Mouse (Mus musculus): ENCODE results near the gene Gtpbp3. TPM values are rescaled to one million over a fixed set of nuclear protein-coding genes. Genes with fewer than 3 reads are reported as not detected.

The Gtpbp3 gene
- total RNA-seq, 1 experiment from 2014 or later = 28.7 TPM

DNA sequence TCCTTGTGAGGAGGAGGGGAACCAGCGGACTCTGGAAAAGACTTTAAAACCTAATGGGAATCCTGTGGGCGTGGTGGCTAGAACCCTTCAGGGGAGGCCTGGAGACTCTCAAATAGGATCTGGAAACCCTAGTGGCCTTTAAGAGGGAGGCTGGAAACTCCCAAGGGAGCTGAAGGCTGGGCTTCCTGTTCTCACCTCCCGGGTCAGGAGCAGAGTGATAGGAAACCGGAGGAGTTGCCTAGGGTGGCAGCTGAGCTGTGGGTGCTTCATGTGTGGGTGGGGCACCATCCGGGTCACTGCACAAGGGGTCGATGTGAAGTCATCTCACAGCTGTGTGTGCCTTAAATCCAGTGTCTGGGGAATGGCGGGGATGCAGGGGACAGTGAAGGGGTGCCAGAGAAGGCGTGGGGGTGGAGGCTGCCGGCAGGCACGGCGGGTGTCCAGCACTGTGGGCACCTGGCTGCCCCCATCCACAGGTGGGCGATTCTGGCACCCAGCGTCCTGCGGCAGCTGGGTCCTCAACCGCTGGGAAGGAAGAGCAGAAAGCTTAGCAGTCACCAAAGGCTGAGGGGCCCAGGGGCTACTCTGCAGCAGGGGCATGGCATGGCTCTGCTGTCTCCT, 10.1 kb downstream of the Gtpbp3 start:
- peak; percentile 43 for DNase-seq

DNA sequence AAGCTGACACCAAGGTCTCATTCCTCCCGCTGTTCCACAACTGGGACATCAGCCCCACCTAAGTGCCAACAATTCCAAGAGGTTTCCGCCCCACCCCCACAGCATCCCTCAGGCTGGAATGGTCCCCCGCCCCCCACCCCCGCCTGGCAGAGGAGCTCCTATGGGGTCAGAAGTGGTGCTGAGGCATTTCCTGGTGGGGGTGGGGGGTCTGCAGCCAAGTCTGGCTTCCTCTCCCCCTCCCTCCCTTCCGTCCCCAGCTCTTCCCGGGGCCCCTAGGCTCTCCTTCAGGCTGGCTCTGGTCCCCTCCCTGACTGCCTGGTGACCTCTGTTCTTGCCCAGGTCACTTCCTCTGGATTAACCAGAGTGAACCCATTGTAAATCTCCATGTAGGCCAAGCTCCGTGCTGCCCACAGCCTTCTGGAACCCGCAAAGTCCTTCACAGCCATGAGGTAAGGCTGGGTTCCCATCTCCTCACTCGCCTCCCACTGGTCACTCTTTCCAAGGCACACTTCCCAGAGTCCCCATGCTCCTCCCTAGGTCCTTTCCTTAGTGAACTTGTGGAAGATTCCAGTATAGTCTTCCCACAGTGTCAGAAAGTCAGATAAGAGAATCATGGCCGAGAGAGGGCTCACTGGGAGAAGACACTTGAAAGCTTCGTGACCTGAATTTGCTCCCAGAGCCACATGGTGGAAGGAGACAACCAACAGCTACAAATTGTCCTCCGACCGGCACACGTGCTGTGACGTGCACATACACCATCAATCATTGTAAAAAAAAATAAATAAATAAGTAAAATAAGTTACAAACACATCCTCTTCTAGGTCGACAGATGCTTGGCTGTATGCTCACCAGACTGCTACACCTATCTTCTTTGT, 11.2 kb downstream of the Gtpbp3 start:
- DNase-seq = peak; percentile 38

DNA sequence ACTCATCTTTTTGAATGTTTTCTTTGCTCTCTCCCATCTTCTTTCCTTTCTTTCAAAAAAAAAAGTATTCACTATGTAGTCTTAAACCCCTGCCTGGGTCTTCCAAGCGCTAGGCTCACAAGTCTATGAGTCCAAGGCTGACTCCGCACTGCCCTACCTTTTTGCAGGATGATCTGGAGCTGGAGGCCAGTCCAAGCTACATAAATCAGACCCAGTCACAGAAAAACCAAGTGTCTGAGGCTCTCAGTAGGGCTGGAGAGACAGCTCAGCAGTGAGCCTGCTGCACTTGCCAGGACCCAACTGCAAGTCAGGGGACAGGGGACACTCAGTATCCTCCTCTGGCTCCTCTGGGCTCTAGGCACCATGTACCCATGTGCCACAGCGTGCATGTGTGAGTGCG, 16.4 kb downstream of the Gtpbp3 start:
- DNase-seq = no peak

DNA sequence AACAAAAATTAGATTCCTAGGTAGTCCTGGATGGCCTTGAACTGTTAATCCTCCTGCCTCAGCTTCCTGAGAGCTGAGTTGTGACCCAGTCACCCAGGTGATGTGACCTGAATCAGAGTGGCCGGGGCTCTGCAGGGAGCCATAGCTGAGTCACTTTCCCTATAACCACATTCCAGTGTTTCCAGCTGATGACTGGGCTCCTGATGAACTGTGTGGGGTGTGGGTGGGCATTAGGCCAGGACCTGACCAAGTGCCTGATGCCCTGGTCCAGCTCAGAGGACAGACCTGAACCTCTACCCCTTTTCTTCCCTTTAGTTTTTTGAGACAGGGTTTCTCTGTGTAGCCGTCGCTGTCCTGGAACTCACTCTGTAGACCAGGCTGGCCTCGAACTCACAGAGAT, 17.4 kb downstream of the Gtpbp3 start:
- no peak for DNase-seq

DNA sequence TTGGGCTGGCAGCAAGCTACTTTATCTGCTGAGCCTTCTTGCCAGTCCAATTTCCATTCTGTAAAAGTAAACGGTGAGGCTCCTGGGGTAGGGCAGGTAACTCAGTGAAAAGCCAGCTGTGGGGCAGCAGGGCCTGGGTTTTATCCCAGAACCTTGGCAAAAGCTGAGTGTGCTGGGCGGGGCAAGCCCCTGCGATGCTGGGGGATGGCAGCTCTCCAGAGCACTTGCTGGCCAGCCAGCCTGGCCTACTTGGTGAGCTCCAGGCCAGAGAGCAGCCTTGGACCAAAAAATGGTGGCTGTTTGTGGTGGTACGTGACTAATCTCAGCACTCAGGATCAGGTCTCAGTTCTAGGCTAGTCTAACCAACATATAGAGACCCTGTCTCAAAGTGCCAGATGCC, 18.1 kb downstream of the Gtpbp3 start:
- peak; percentile 50 for DNase-seq

DNA sequence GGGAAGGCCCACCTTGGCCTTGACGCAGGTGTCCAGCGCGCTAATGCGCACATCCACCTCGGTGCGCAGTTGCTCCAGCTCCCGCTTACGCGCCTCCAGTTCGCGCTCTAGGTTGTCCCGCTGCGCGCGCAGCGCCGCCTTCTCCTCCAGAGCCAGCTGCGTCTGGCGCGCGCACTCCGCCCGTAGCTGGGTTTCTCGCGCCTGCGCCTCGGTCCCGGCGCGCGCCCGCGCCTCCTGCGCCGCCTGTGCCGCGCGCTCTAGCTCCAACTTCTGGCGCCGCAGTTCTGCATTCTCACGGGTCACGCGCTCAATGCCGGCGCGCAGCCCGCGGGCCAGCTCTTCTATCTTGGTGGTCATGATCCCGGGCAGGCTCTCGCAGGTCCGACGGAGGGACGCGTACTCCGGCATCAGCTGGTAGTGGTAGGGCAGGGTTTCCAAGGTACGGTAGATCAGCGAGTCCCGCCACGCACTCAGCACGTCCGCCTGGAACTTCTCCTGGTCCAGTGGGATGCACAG, 19.7 kb downstream of the Gtpbp3 start:
- DNase-seq = peak; percentile 85

DNA sequence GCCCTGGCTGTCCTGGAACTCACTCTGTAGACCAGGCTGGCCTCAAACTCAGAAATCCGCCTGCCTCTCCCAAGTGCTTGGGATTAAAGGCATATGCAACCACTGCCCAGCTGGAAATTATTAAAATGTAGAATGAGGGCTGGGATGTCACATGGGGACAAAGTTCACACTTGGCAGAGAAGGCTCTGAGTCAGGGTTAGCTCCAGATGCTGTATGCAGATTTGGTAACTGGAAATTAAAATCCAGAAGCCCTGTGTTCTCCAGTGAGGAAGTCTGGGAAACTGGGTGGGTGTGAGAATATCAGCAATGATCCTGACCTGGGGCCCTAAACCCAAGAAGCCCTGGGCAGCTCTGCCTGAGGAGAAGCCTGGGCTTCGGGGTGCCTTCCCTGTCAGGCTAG, 21.4 kb downstream of the Gtpbp3 start:
- no peak for DNase-seq

DNA sequence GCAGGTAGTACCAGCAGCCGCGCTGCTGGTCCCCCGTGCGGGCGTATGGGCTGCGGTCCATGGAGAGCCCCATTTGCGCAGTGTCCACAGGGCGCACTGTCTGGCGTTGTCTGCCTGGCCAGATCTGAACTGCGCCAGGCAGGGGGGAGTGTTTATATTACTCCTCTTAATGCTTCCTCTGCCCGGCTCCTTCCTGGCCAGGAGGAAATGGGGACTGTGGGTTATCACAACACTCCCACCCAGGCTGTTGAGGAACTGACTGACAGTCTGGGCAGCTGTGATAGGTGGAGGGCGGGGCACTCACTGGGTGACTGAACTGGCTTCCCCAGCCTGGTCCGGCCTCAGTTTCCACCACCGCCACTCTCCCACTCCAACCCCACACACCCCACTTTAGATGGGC, 23.7 kb downstream of the Gtpbp3 start, which contains the start of gene Plvap:
Plvap (minus strand) TSS at position 109 of the 400 bp plus-strand sequence.
- DNase-seq = no peak

DNA sequence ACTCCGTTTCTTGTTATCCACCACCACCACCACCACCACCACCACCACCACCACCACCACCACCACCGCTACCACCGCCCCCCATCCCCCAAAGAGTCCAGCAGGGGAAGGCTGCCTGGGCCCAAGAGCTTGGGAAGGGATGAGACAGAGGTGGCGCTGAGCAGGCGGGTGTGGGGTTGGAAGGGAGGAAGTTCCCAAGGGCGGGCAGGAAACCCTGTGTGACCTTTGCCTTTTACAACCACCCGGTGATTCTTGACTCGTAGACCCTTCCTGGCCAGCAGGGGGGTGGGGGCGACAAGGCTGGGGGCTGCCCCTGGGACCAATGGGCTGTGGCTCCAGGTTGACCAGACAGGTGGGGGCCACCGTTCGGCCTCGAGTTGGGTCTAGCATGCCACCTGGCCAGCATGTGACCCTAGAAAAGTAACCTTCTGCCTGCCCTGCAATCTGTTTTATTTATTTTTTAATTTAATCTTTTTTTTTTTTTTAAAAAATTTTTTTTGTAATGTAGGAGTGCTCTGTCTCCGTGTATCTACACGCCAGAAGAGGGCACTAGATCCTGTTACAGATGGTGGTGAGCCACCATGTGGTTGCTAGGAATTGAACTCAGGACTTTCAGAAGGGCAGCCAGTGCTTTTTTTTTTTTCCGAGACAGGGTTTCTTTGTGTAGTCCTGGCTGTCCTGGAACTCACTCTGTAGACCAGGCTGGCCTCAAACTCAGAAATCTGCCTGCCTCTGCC, 25.3 kb downstream of the Gtpbp3 start:
- DNase-seq = no peak

DNA sequence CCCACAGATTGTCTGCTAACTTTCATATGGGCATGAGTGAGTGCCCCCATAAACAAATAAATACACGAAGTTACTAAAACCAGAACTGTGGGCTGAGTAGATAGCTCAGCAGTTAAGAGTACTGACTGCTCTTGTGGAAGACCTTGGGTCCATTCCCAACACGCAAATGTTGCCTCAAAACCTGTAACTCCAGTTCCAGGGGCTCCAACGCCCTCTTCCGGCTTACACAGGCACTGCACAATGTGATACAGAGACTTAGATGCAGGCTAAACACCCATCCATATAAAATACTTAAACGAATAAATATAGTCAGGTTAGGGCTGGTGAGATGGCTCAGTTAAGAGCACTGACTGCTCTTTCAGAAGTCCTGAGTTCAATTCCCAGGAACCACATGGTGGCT, 27.1 kb downstream of the Gtpbp3 start:
- no peak for DNase-seq

DNA sequence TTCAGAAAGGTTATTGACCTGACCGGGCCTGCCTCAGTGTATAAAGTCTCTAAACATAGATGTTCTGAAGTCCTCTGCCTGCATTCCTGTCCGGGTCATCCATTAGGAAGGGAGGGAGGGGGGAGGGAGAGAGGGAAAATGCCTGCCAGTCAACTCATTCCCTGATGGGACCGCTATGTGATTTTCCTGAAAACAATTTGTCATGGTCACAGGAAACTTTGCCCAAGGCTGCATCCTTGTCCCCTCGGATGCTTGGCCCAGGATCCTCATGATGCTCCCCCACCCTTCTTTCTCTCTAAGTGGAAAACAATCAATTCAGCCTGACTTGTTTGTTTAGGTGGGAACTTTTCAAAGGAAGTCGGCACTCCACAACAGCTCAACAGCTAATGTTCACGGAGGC, 28.9 kb downstream of the Gtpbp3 start:
- DNase-seq = no peak

DNA sequence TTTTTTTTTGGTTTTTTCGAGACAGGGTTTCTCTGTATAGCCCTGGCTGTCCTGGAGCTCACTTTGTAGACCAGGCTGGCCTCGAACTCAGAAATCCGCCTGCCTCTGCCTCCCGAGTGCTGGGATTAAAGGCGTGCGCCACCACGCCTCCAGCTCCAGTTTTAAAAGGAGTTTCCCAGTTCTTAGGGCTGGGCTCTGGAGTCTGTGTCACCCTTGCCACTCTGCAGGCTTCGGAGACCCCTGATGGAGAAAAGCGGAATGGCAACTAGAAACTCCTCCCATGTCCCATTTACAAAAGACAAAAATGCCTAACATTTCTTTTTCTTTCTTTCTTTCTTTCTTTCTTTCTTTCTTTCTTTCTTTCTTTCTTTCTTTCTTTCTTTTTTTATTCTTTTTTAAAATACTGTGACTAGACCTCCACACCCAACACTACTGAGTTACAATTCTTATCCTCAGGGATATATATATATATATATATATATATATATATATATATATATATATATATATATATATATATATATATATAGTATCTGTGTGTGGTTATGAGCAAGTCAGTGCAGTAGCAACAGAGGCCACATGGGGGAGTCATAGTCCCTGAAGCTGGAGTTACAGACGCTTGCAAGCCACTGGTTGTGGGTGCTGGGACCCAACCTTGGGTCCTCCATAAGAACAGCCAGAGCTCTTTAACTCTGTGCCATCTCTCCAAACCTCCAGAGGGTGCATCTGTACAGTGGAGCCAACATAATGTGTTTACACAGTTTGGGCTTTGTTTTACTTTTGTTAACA, 31.3 kb downstream of the Gtpbp3 start:
- peak; percentile 60 for DNase-seq

DNA sequence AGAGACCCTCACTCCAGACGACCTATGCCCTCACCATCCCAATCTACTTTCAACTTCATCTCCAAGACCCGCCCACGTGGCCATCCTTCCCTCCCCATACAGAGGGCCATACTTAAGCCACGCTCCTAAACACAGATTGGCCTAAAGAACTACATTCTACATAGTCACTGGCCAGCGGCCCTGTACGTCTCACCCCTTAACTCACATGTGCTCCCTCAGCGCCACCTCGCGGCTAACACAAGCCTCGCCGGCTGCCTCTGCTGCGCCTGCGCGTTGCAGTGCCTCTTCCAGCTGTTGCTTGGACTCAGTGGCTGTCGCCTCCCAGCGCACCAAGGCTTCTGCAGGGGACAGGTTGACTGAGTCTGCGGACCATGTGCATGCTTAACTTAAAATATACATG, 33.7 kb downstream of the Gtpbp3 start:
- DNase-seq = peak; percentile 94

DNA sequence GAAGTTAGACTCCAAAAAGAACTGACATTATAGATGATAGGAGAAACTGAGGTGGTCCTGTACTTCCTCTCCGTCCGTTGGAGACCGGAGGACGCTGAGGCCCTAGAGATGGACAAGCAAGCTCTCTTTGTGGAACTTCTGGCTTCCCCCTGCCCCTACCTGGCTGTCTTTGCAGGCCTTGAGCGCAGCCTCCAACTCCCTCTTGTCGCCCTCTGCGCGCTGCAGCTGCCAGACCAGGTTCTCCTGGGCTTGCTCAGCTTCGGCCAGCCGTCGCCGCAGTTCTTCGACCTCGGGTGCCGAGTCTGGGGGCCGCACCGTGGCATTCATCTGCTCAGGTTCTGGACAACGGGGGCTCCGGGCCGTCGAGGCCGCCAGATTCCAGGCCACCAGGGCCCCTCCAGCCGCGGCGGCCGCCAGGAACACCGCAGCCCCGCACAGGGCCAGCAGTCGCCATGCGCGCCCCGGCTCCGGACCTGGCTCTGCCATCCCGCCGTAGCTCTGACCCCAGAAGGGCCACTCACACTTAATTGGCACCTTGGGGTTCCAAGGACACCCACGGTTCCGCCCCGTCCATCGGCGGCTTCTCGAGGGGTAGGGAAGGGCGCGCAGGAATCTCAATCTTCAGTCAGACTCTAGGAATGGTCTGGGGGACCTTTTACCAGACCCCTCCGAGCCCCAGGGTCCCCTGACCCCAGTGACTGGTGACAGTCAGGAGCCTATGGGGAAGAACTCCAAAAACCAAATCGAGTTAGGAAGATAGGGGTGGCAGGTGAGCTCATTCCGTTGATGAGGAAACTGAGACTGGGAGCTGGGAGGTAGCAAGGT, 37.5 kb downstream of the Gtpbp3 start, which contains the start of gene Ccdc194:
Ccdc194 (minus strand) TSS at position 486 of the 825 bp plus-strand sequence.
- no peak for DNase-seq

DNA sequence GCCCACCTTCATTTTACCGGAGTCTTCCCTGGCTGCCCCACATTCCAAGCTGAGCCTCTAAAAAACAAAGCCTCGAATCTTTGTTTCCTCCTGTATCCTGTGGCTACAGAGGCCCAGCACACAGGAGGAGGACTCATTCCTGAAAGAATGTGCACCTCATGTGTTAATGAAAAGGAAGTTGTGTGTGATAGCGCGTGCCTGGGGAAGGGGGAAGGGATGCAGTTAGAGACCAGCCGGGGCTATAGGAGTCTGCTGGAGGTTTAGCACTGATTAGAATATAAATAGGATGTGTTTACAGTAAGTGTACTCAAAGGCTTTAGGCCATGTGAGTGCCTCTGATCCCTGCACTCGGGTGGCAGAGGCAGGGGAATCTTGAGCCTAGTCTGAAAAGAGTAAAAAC, 38.4 kb downstream of the Gtpbp3 start:
- DNase-seq = no peak

DNA sequence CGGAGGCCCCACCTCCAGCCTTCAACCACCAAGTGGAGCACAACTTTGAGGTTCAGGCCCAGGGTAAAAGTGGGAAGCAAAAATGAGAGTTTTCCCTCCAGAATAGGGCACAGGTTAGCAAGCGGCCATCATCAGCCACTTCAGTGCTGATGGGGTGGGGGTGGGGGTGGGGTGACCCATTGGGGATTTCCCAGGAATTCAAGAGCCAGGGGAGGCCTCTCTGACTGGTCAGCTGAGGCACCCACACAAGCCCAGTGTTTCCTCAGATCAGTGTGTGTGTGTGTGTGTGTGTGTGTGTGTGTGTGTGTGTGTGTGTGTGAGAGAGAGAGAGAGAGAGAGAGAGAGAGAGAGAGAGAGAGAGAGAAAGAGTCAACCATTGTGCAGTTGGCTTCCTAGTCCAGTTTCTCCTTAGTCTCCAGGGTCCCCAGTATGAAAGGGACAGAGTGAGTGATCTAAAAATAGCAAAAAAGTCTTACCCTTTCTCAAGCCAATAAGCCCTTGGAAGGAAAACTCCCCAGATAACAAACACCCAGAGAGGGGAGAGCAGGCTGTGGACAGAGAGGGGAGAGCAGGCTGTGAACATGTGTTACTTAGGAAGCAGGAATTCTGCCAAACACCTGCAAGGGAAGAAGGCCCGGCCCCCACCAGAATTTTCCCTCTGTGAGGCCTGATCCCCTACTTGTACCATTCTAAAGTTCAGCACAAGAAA, 39.4 kb downstream of the Gtpbp3 start:
- no peak for DNase-seq

DNA sequence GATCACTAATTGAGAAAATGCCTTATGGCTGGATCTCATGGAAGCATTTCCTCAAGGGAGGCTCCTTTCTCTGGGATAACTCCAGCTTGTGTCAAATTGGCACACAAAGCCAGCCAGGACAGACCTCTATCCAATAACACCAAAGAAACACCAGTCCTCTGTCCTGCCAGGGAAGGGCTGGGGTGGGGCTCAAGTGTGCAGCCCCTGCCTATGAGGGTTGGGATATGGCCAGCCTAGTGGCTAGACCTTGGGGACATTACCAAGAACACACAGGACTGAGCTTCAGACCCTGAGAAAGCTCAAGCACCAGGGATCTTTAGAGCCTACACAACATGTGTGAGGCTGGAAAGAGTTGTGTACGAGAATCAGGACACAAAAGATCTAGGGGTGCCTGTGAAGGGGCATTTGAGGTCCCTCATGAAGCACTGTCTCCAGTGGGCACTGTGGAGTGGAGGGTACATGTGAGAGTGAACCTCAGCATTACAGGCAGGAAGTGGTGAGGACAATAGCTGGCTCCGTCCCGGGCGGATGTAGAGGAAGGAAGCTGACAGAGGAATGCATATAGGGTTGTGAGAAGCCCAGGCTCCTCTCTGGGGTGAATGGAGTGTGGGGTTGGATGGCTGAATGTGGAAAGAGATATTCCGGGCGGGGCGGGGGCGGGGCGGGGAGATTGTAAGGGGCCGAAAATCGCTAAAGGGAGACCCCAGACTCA, 40.6 kb downstream of the Gtpbp3 start:
- DNase-seq = no peak

DNA sequence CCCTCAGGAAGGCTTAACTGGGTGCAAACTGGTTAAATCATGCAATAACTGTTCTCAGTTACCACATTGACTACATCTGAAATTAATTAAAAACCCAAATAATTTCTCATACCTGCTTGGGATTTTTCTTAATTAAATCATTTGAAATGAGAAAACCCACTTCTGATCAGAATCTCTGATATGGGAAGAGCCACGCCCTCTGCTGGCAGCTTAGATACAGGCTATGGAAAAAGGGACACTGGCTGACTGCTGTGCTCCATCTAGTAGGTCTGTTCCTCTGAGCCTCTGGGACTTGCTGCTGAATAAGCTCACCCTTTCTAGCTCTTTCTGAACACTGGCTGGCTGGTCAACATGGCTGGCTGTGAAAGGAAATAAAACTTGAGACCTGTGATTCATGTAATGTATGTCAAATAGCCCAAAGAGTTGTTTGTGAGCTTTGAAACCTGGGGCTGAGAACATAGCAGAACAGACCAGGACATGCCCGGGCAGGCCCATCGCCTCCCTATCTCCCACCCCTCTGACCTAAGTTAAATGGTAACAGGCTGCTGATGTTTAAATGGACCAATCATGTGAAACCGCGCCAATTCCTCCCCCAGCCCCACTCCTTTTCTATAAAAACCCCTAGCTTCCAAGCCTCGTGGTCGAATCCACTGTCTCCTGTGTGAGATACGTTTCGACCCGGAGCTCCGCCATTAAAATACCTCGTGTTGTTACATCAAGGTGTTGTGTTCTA, 43.0 kb downstream of the Gtpbp3 start:
- peak; percentile 27 for DNase-seq

DNA sequence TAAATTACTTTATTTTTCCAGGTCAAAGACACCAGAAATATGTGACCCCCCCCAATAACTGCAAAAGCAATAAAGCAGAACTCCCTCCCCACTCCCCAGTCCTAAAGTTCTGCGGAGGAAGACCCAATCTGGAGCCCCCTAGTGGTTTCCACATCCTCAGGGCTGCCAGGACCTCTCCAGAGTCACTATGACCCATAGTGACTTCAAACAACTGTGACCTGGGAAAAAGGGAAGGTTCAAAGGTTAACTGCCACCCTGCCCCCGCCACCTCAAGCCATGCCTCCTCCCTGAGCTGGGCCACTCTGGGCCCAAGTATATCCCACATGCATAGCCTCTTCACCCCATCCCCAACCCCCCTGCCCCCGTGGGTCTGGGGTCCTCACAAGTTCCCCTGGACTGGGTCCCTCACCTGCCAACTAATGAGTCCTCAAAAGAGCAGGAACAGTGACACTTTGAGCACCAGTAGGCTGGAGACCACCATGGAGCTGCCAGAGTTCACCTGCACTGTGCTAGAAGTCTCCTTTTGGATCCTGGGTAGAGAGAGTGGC, 46.4 kb downstream of the Gtpbp3 start:
- no peak for DNase-seq

All from adrenal gland, postnatal 25 days (tissue).